Mouse (Mus musculus) mouse trophoblast stem cell (cell line): ENCODE results near the gene Mgll.

Experiments
- in situ Hi-C, 2 experiments: fragments of 300-500 bp; cut with MseI, MboI; formaldehyde crosslinking; loops; 2 replicates in 1 of 2; 3 replicates in 1 of 2; pipeline ENCODE4 v1.15.1; 2025

Mgll gene

GRCm38 (mm10) chr6:88844901-88845565 is 120.8 kb downstream of the Mgll start:
- in situ Hi-C loops = no loop called here

GRCm38 (mm10) chr6:88847571-88847970 is 123.4 kb downstream of the Mgll start:
- in situ Hi-C loops = no loop called here

GRCm38 (mm10) chr6:88849270-88849669 is 125.1 kb downstream of the Mgll start:
- in situ Hi-C loops = no loop called here

GRCm38 (mm10) chr6:88850034-88850433 is 125.8 kb downstream of the Mgll start:
- in situ Hi-C loops = loop anchor here in 1 of 2 experiments (10.0 kb wide), 1 partner anchor 295 kb away; no protein-coding TSS in a partner anchor

GRCm38 (mm10) chr6:88854509-88854908 is 130.3 kb downstream of the Mgll start:
- in situ Hi-C loops = loop anchor here in 1 of 2 experiments (10.0 kb wide), 1 partner anchor 300 kb away; no protein-coding TSS in a partner anchor

GRCm38 (mm10) chr6:88855636-88856035 is 131.4 kb downstream of the Mgll start:
- in situ Hi-C loops = loop anchor here (5.0 to 10.0 kb wide), 2 partner anchors 298 to 301 kb away; no protein-coding TSS in a partner anchor

- in situ Hi-C loops = loop anchor here (5.0 to 10.0 kb wide), 2 partner anchors 300 to 302 kb away; no protein-coding TSS in a partner anchor
Measured at GRCm38 (mm10) chr6:88857249-88857648, 133.0 kb downstream of the Mgll start.

GRCm38 (mm10) chr6:88857830-88858229 is 133.6 kb downstream of the Mgll start:
- in situ Hi-C loops = loop anchor here (5.0 to 10.0 kb wide), 2 partner anchors 301 to 303 kb away; no protein-coding TSS in a partner anchor

GRCm38 (mm10) chr6:88858341-88858740 is 134.1 kb downstream of the Mgll start:
- in situ Hi-C loops = loop anchor here (5.0 to 10.0 kb wide), 2 partner anchors 301 to 304 kb away; no protein-coding TSS in a partner anchor

GRCm38 (mm10) chr6:88860914-88861313 is 136.7 kb downstream of the Mgll start:
- in situ Hi-C loops = no loop called here

- in situ Hi-C loops = no loop called here
Measured at GRCm38 (mm10) chr6:88865704-88866103, 141.5 kb downstream of the Mgll start.

- in situ Hi-C loops = no loop called here
Measured at GRCm38 (mm10) chr6:88869459-88869858, 145.2 kb downstream of the Mgll start.

- in situ Hi-C loops = no loop called here
Measured at GRCm38 (mm10) chr6:88870594-88870993, 146.4 kb downstream of the Mgll start.

- in situ Hi-C loops = no loop called here
Measured at GRCm38 (mm10) chr6:88871546-88871945, 147.3 kb downstream of the Mgll start.

- in situ Hi-C loops = no loop called here
Measured at GRCm38 (mm10) chr6:88872811-88873210, 148.6 kb downstream of the Mgll start.

GRCm38 (mm10) chr6:88873965-88874867 is 150.0 kb downstream of the Mgll start:
- in situ Hi-C loops = no loop called here

- in situ Hi-C loops = no loop called here
Measured at GRCm38 (mm10) chr6:88874868-88875508, 150.8 kb downstream of the Mgll start, which contains the start of gene Podxl2. Gene Podxl2 (minus strand): TSS chr6:88875044.
